Mouse (Mus musculus) adrenal gland, adult (tissue): Measurements from ENCODE around the gene Kcnh1.

Experiments
- DNase-seq, 2 experiments: peaks; one replicate each; pipeline ENCODE4 v3.0.0; 2022 to 2023; ENCODE audit warnings: low spot score in 1 of 2; ENCODE audit not compliant: inconsistent age in 2 of 2

Gene Kcnh1

GRCm38 (mm10) chr1:192454501-192454900 lies 263.9 kb downstream of the Kcnh1 start:
- no peak for DNase-seq

GRCm38 (mm10) chr1:192454981-192455380 lies 264.4 kb downstream of the Kcnh1 start:
- no peak for DNase-seq

- no peak for DNase-seq
Measured at GRCm38 (mm10) chr1:192457037-192457436, 266.5 kb downstream of the Kcnh1 start.

- DNase-seq: peak in 1 of 2 experiments; percentile 38
Measured at GRCm38 (mm10) chr1:192457526-192458206, 267.1 kb downstream of the Kcnh1 start.

GRCm38 (mm10) chr1:192463732-192464131 lies 273.2 kb downstream of the Kcnh1 start:
- DNase-seq: no peak

- DNase-seq: peak in 1 of 2 experiments; percentile 49
Measured at GRCm38 (mm10) chr1:192472366-192472765, 281.8 kb downstream of the Kcnh1 start.

- DNase-seq: peak in 1 of 2 experiments; percentile 33
Measured at GRCm38 (mm10) chr1:192473134-192473533, 282.6 kb downstream of the Kcnh1 start.

GRCm38 (mm10) chr1:192476704-192477103 lies 286.1 kb downstream of the Kcnh1 start:
- DNase-seq: no peak

- DNase-seq: no peak
Measured at GRCm38 (mm10) chr1:192477556-192477955, 287.0 kb downstream of the Kcnh1 start.

GRCm38 (mm10) chr1:192478176-192478575 lies 287.6 kb downstream of the Kcnh1 start:
- DNase-seq: no peak

- DNase-seq: no peak
Measured at GRCm38 (mm10) chr1:192480072-192480784, 289.7 kb downstream of the Kcnh1 start.

GRCm38 (mm10) chr1:192481446-192481845 lies 290.9 kb downstream of the Kcnh1 start:
- DNase-seq: no peak

GRCm38 (mm10) chr1:192485030-192485429 lies 294.5 kb downstream of the Kcnh1 start:
- DNase-seq: no peak

GRCm38 (mm10) chr1:192487571-192487970 lies 297.0 kb downstream of the Kcnh1 start:
- no peak for DNase-seq

- DNase-seq: no peak
Measured at GRCm38 (mm10) chr1:192489908-192490825, 299.6 kb downstream of the Kcnh1 start.

GRCm38 (mm10) chr1:192497505-192497904 lies 306.9 kb downstream of the Kcnh1 start:
- DNase-seq: no peak

GRCm38 (mm10) chr1:192502016-192502415 lies 311.4 kb downstream of the Kcnh1 start:
- DNase-seq: peak; percentile 47 to 68

GRCm38 (mm10) chr1:192502835-192503234 lies 312.3 kb downstream of the Kcnh1 start:
- DNase-seq: no peak

- no peak for DNase-seq
Measured at GRCm38 (mm10) chr1:192503651-192504050, 313.1 kb downstream of the Kcnh1 start.

GRCm38 (mm10) chr1:192512821-192513220 lies 322.2 kb downstream of the Kcnh1 start:
- no peak for DNase-seq

GRCm38 (mm10) chr1:192515373-192515772 lies 324.8 kb downstream of the Kcnh1 start:
- DNase-seq: no peak
